Mouse (Mus musculus) ES-Bruce4 (cell line): ENCODE measurements around the gene Ncbp2.

Source experiments
- EP300 ChIP-seq: IDR thresholded peaks from 2 replicates; pipeline ENCODE4 v1.6.1; 2011; ENCODE audit warnings: low read depth, low read length; ENCODE audit not compliant: insufficient read depth
- POLR2A ChIP-seq: IDR thresholded peaks from one replicate; pipeline ENCODE4 v1.8.1; 2011; ENCODE audit warnings: low read length; ENCODE audit not compliant: insufficient read depth

GRCm38 (mm10) chr16:31944698-31945255 is 3.5 kb upstream of the Ncbp2 start:
- TF ChIP-seq POLR2A (no peak), EP300 (no peak)
